Mouse (Mus musculus) kidney, adult 2 months (tissue): ENCODE results near the gene Add3. TPM values are rescaled to one million over a fixed set of nuclear protein-coding genes. Genes with fewer than 3 reads are reported as not detected.
A peak's percentile ranks its signal among the peaks of the same experiment; 100 is the strongest.
"Not testable (repeated sequence)": the region's sequence is repeated elsewhere in the genome, so short reads cannot be mapped to it uniquely, and the experiment has no call there.

Experiments used
- DNase-seq: peaks from one replicate; pipeline ENCODE4 v3.0.0; 2021
- H3K27ac ChIP-seq: fragments of 200-500 bp; 2 replicates; pipeline ENCODE4 v1.5.1; 2012; ENCODE audit warnings: low read depth, low read length, control low read depth, inconsistent platforms; ENCODE audit not compliant: insufficient read depth
- H3K27me3 ChIP-seq: fragments of 200-500 bp; replicated peaks from 2 replicates; pipeline ENCODE4 v1.6.1; 2012; ENCODE audit warnings: mild to moderate bottlenecking, moderate library complexity, low read length, inconsistent platforms; ENCODE audit not compliant: control insufficient read depth, insufficient read depth
- H3K36me3 ChIP-seq: fragments of 200-500 bp; 2 replicates; pipeline ENCODE4 v1.6.1; 2012; ENCODE audit warnings: mild to moderate bottlenecking, moderate library complexity, low read length, inconsistent platforms; ENCODE audit not compliant: control insufficient read depth, insufficient read depth
- H3K4me1 ChIP-seq: fragments of 200-500 bp; 2 replicates; pipeline ENCODE4 v1.6.1; 2011; ENCODE audit warnings: low read length; ENCODE audit not compliant: control insufficient read depth, insufficient read depth
- H3K4me3 ChIP-seq: fragments of 200-500 bp; 2 replicates; pipeline ENCODE4 v1.5.1; 2011; ENCODE audit warnings: mild to moderate bottlenecking, low read depth, low read length, control low read depth; ENCODE audit not compliant: insufficient read depth
- CTCF ChIP-seq: fragments of 200-500 bp; conservative IDR thresholded peaks from 2 replicates; pipeline ENCODE4 v1.5.1; 2011; ENCODE audit warnings: low read depth, mild to moderate bottlenecking, control low read depth, low read length, moderate library complexity, mixed read lengths; ENCODE audit not compliant: insufficient read depth, insufficient read length
- POLR2A ChIP-seq: fragments of 200-500 bp; IDR thresholded peaks from one replicate; pipeline ENCODE4 v1.6.1; 2011; ENCODE audit warnings: low read depth, low read length, control low read depth
- WGBS: fragments of 180-500 bp; shearing (Covaris S2); methylation state at CpG from one replicate; pipeline ENCODE4 v1.1.7; 2018; 5-methylcytosine and 5-hydroxymethylcytosine counted together
- polyA plus RNA-seq: library from polyadenylated mRNA; depleted of rRNA; stranded (reverse); fragments of >200 nt; gene quantifications from 2 replicates; pipeline ENCODE4 v1.2.3, GENCODE M21; 2012

The Add3 gene
- polyA plus RNA-seq, 1 experiment, result 61.6 TPM

- no peak for TF ChIP-seq CTCF
- no peak for TF ChIP-seq POLR2A
- WGBS, result 57% methylated on average over 8 of the region's 8 CpGs
- no peaks in the 10 kb centered on the region for H3K27me3 ChIP-seq
- H3K4me1 ChIP-seq, result no peaks in the 10 kb centered on the region; the same call in 1 of the 2 replicates
- H3K27ac ChIP-seq, result peak overlapping the region; percentile 41; the same call in 1 of the 2 replicates
- H3K36me3 ChIP-seq, result no peaks in the 10 kb centered on the region; the same call in 1 of the 2 replicates
- H3K4me3 ChIP-seq, result no peak overlapping the region
- DNase-seq, result peak; percentile 79
Observed at GRCm38 (mm10) chr19:53217837-53218236, 77.6 kb downstream of the Add3 start.

GRCm38 (mm10) chr19:53219305-53219704, 79.1 kb downstream of the Add3 start:
- TF ChIP-seq CTCF, result no peak
- TF ChIP-seq POLR2A, result no peak
- no peaks in the 10 kb centered on the region for H3K27me3 ChIP-seq
- DNase-seq, result no peak
- H3K36me3 ChIP-seq, result peaks cover 2% of the 10 kb centered on the region
- no peaks in the 10 kb centered on the region; the same call in 1 of the 2 replicates for H3K4me1 ChIP-seq
- H3K27ac ChIP-seq, result 0 out of 2 replicates have a peak overlapping the region, but pooled peaks have one; percentile 26
- 72% methylated on average over 3 of the region's 3 CpGs for WGBS
- H3K4me3 ChIP-seq, result no peak overlapping the region

GRCm38 (mm10) chr19:53221186-53221585, 80.9 kb downstream of the Add3 start:
- H3K27ac ChIP-seq, result no peak overlapping the region
- H3K4me1 ChIP-seq, result peaks cover 6% of the 10 kb centered on the region; the same call in 1 of the 2 replicates
- peaks cover 2% of the 10 kb centered on the region for H3K36me3 ChIP-seq
- H3K27me3 ChIP-seq, result no peaks in the 10 kb centered on the region
- no peak for DNase-seq
- WGBS, result 99% methylated on average over 3 of the region's 3 CpGs
- no peak overlapping the region for H3K4me3 ChIP-seq
- no peak for TF ChIP-seq CTCF

GRCm38 (mm10) chr19:53225249-53226070, 85.2 kb downstream of the Add3 start:
- H3K27ac ChIP-seq, H3K27me3 ChIP-seq, H3K36me3 ChIP-seq, H3K4me1 ChIP-seq, H3K4me3 ChIP-seq: not testable (repeated sequence)
- WGBS, result 34% methylated on average over 2 of the region's 2 CpGs
- peak; percentile 86 for DNase-seq

- WGBS, result 90% methylated on average over 13 of the region's 13 CpGs
- TF ChIP-seq POLR2A (no peak), CTCF (no peak)
- peaks cover 11% of the 10 kb centered on the region; the same call in 1 of the 2 replicates for H3K4me1 ChIP-seq
- DNase-seq, result no peak
- H3K27ac ChIP-seq, result no peak overlapping the region
- peaks cover 7% of the 10 kb centered on the region for H3K36me3 ChIP-seq
- H3K4me3 ChIP-seq, result no peak overlapping the region
- H3K27me3 ChIP-seq, result no peaks in the 10 kb centered on the region
Observed at GRCm38 (mm10) chr19:53226651-53227050, 86.4 kb downstream of the Add3 start.

- no peak overlapping the region for H3K4me3 ChIP-seq
- peaks cover 10% of the 10 kb centered on the region for H3K36me3 ChIP-seq
- WGBS, result 94% methylated on average over 7 of the region's 7 CpGs
- no peak for DNase-seq
- H3K27me3 ChIP-seq, result no peaks in the 10 kb centered on the region
- no peak for TF ChIP-seq CTCF
- TF ChIP-seq POLR2A, result no peak
- peaks cover 11% of the 10 kb centered on the region; the same call in 1 of the 2 replicates for H3K4me1 ChIP-seq
- H3K27ac ChIP-seq, result no peak overlapping the region
Observed at GRCm38 (mm10) chr19:53228064-53228794, 88.0 kb downstream of the Add3 start.
